Mouse (Mus musculus) thymus, adult 2 months (tissue): ENCODE results near the gene Hist1h2bq.
"Not testable (repeated sequence)": the region's sequence is repeated elsewhere in the genome, so short reads cannot be mapped to it uniquely, and the experiment has no call there.

ENCODE experiments used
- CTCF ChIP-seq: fragments of 200-500 bp; IDR thresholded peaks from 2 replicates; pipeline ENCODE4 v1.5.1; 2012; ENCODE audit warnings: mild to moderate bottlenecking, control low read depth, low read length, moderate library complexity, borderline replicate concordance; ENCODE audit not compliant: control insufficient read depth, poor library complexity, insufficient read depth; ENCODE audit errors: extremely low read depth
- POLR2A ChIP-seq: fragments of 200-500 bp; IDR thresholded peaks from 2 replicates; pipeline ENCODE4 v1.6.1; 2012; ENCODE audit warnings: mild to moderate bottlenecking, low read length, control low read depth, moderate library complexity; ENCODE audit not compliant: control insufficient read depth, poor library complexity, insufficient read depth; ENCODE audit errors: extremely low read depth

- TF ChIP-seq CTCF, POLR2A: not testable (repeated sequence)
Measured at GRCm38 (mm10) chr13:21797163-21797562, 12.8 kb downstream of the Hist1h2bq start.
